10 mouse cellular contexts compared by ENCODE assay signal in genomic region chr5:24343379-24343778, GRCm38 (mm10). TPM values are rescaled to one million over a fixed set of nuclear protein-coding genes. Genes with fewer than 3 reads are reported as not detected.
A peak's percentile ranks its signal among the peaks of the same experiment; 100 is the strongest.
DNase-seq lines count a peak whose midpoint lies in the region; ATAC-seq and TF ChIP-seq lines count a peak whose summit lies in the region.
"Had no signal": no experiment of that assay in that cellular context is flagged by ENCODE, and none has a peak within 500 bp of the region (broad histone marks: within the 10 kb centered on the region; RNA-seq: fewer than 3 reads in every experiment).

No protein-coding gene starts in this region.

- H3K9ac ChIP-seq in forebrain, embryonic 11.5 days (ENCODE audit: low read length), result no peak overlapping the region
- no peak overlapping the region for H3K9ac ChIP-seq in forebrain, embryonic 16.5 days (replicated peaks; ENCODE audit: low read depth, low read length)
- H3K9ac ChIP-seq in midbrain, postnatal 0 days (replicated peaks; ENCODE audit: low read length, poor library complexity, severe bottlenecking), result no peak overlapping the region
- no peak overlapping the region for H3K9ac ChIP-seq in liver, embryonic 13.5 days
- no peak overlapping the region for H3K9ac ChIP-seq in neural tube, embryonic 14.5 days (replicated peaks; ENCODE audit: low read depth, low read length)

- H3K4me3 ChIP-seq in forebrain, embryonic 11.5 days (ENCODE audit: low read depth, low read length), result no peak overlapping the region
- no peak overlapping the region for H3K4me3 ChIP-seq in forebrain, embryonic 16.5 days (replicated peaks; ENCODE audit: low read length)
- peak overlapping the region; percentile 36; the same call in 1 of the 2 replicates for H3K4me3 ChIP-seq in midbrain, embryonic 10.5 days
- H3K4me3 ChIP-seq in midbrain, postnatal 0 days (ENCODE audit: low read depth, low read length), result no peak overlapping the region
- no peak overlapping the region for H3K4me3 ChIP-seq in liver, embryonic 13.5 days (replicated peaks)
- H3K4me3 ChIP-seq in neural tube, embryonic 14.5 days (ENCODE audit: low read depth, low read length), result no peak overlapping the region

- ATAC-seq in forebrain, embryonic 11.5 days (replicated peaks; ENCODE audit: low FRiP score), result no peak
- ATAC-seq in forebrain, embryonic 16.5 days, result no peak
- no peak for ATAC-seq in midbrain, postnatal 0 days (ENCODE audit: low FRiP score)
- no peak for ATAC-seq in liver, embryonic 13.5 days (ENCODE audit: low read depth)
- ATAC-seq in neural tube, embryonic 14.5 days (ENCODE audit: low read depth), result no peak

- DNase-seq in forebrain, embryonic 11.5 days (ENCODE audit: low spot score), result no peak
- no peak for DNase-seq in midbrain, embryonic 10.5 days (ENCODE audit: low spot score)
- no peak for DNase-seq in midbrain, postnatal 0 days (ENCODE audit: low spot score)
- DNase-seq in liver, embryonic 13.5 days, result no peak
- DNase-seq in lung, postnatal 4 days, result no peak
- DNase-seq in T-cell, adult 2 months (ENCODE audit: low spot score), result no peak

- no peaks in the 10 kb centered on the region for H3K36me3 ChIP-seq in forebrain, embryonic 11.5 days (ENCODE audit: control insufficient read depth, insufficient read depth, low read length)
- no peaks in the 10 kb centered on the region for H3K36me3 ChIP-seq in forebrain, embryonic 16.5 days (ENCODE audit: control insufficient read depth, insufficient read depth)
- H3K36me3 ChIP-seq in midbrain, embryonic 10.5 days, result peaks cover 9% of the 10 kb centered on the region; the same call in 1 of the 2 replicates
- peaks cover 13% of the 10 kb centered on the region; the same call in 1 of the 2 replicates for H3K36me3 ChIP-seq in midbrain, postnatal 0 days (ENCODE audit: insufficient read depth, low read length)
- no peaks in the 10 kb centered on the region for H3K36me3 ChIP-seq in liver, embryonic 13.5 days
- no peaks in the 10 kb centered on the region for H3K36me3 ChIP-seq in neural tube, embryonic 14.5 days (ENCODE audit: control insufficient read depth, insufficient read depth, low read length)

- no peaks in the 10 kb centered on the region; the same call in 1 of the 2 replicates for H3K27me3 ChIP-seq in forebrain, embryonic 11.5 days (ENCODE audit: control insufficient read depth, insufficient read depth, low read length)
- H3K27me3 ChIP-seq in forebrain, embryonic 16.5 days (replicated peaks; ENCODE audit: control insufficient read depth, insufficient read depth, low read length), result no peaks in the 10 kb centered on the region
- H3K27me3 ChIP-seq in midbrain, embryonic 10.5 days (ENCODE audit: low read depth, poor library complexity, severe bottlenecking), result peaks cover 32% of the 10 kb centered on the region
- H3K27me3 ChIP-seq in midbrain, postnatal 0 days (ENCODE audit: insufficient read depth, low read length), result no peaks in the 10 kb centered on the region
- peaks cover 27% of the 10 kb centered on the region for H3K27me3 ChIP-seq in liver, embryonic 13.5 days
- H3K27me3 ChIP-seq in neural tube, embryonic 14.5 days (ENCODE audit: control insufficient read depth, insufficient read depth, low read length), result no peaks in the 10 kb centered on the region

- H3K27ac ChIP-seq in forebrain, embryonic 11.5 days (ENCODE audit: low read depth, low read length), result peak overlapping the region; percentile 95
- H3K27ac ChIP-seq in forebrain, embryonic 16.5 days (ENCODE audit: low read length), result no peak overlapping the region
- H3K27ac ChIP-seq in midbrain, embryonic 10.5 days (replicated peaks), result peak overlapping the region; percentile 95
- H3K27ac ChIP-seq in midbrain, postnatal 0 days (ENCODE audit: low read depth, low read length), result no peak overlapping the region
- H3K27ac ChIP-seq in liver, embryonic 13.5 days, result peak overlapping the region; percentile 53
- peak overlapping the region; percentile 89 for H3K27ac ChIP-seq in neural tube, embryonic 14.5 days (ENCODE audit: low read depth, low read length)

- no peak for TF ChIP-seq CTCF in midbrain, postnatal 0 days (IDR thresholded peaks at IDR 0.05)

- peaks cover 21% of the 10 kb centered on the region for H3K4me1 ChIP-seq in forebrain, embryonic 11.5 days (replicated peaks; ENCODE audit: control insufficient read depth, insufficient read depth, low read length)
- peaks cover 23% of the 10 kb centered on the region for H3K4me1 ChIP-seq in forebrain, embryonic 16.5 days (replicated peaks; ENCODE audit: control insufficient read depth, insufficient read depth, low read length)
- H3K4me1 ChIP-seq in midbrain, embryonic 10.5 days, result peaks cover 68% of the 10 kb centered on the region
- H3K4me1 ChIP-seq in midbrain, postnatal 0 days (ENCODE audit: insufficient read depth, low read length), result peaks cover 20% of the 10 kb centered on the region
- peaks cover 55% of the 10 kb centered on the region for H3K4me1 ChIP-seq in liver, embryonic 13.5 days (replicated peaks)
- H3K4me1 ChIP-seq in neural tube, embryonic 14.5 days (ENCODE audit: control insufficient read depth, insufficient read depth, low read length), result peaks cover 30% of the 10 kb centered on the region

- no peaks in the 10 kb centered on the region for H3K9me3 ChIP-seq in forebrain, embryonic 11.5 days (ENCODE audit: control insufficient read depth, low read length)
- H3K9me3 ChIP-seq in forebrain, embryonic 16.5 days (ENCODE audit: control insufficient read depth, low read length), result no peaks in the 10 kb centered on the region
- H3K9me3 ChIP-seq in midbrain, embryonic 10.5 days (replicated peaks), result no peaks in the 10 kb centered on the region
- no peaks in the 10 kb centered on the region for H3K9me3 ChIP-seq in midbrain, postnatal 0 days (ENCODE audit: low read length)
- H3K9me3 ChIP-seq in liver, embryonic 13.5 days (replicated peaks), result no peaks in the 10 kb centered on the region
- no peaks in the 10 kb centered on the region for H3K9me3 ChIP-seq in neural tube, embryonic 14.5 days (ENCODE audit: control insufficient read depth, low read length)

- H3K4me2 ChIP-seq in forebrain, embryonic 11.5 days (ENCODE audit: low read depth, low read length, severe bottlenecking), result no peak overlapping the region
- H3K4me2 ChIP-seq in forebrain, embryonic 16.5 days (ENCODE audit: low read length), result no peak overlapping the region
- H3K4me2 ChIP-seq in midbrain, postnatal 0 days (ENCODE audit: low read depth, low read length, poor library complexity, severe bottlenecking), result no peak overlapping the region
- H3K4me2 ChIP-seq in liver, embryonic 13.5 days, result no peak overlapping the region
- peak overlapping the region; percentile 2; the same call in 1 of the 2 replicates for H3K4me2 ChIP-seq in neural tube, embryonic 14.5 days (ENCODE audit: low read depth, low read length)

RNA-seq across cellular contexts. Expression of gene Kcnh2, which starts 8.0 kb away (rescaled TPM):
- 9.1 and 10.9 TPM in 2 replicates for polyA plus RNA-seq in forebrain, embryonic 11.5 days (2014; fragmentation: Nextera tagmentation; extraction: Ambion mirVana)
- polyA plus RNA-seq in forebrain, embryonic 16.5 days (2015; fragmentation: Nextera tagmentation; extraction: Ambion mirVana), result 4.7 and 6.2 TPM in 2 replicates
- 27.1 and 35.3 TPM in 2 replicates for polyA plus RNA-seq in midbrain, embryonic 10.5 days (2016; fragmentation: Nextera tagmentation; extraction: Ambion mirVana)
- 46.9 and 60.2 TPM in 2 replicates for total RNA-seq in midbrain, postnatal 0 days (2014; rRNA removed)
- 10.1 and 11.1 TPM in 2 replicates for polyA plus RNA-seq in midbrain, postnatal 0 days (2015; fragmentation: Nextera tagmentation; extraction: Ambion mirVana)
- 0.20 and 0.22 TPM in 2 replicates for polyA plus RNA-seq in liver, embryonic 13.5 days (2015; fragmentation: Nextera tagmentation; extraction: Ambion mirVana)
- 13.6 and 17.0 TPM in 2 replicates for polyA plus RNA-seq in neural tube, embryonic 14.5 days (2014; fragmentation: Nextera tagmentation; extraction: Ambion mirVana)
- total RNA-seq: liver, adult 2 months; monocyte, adult 5-6 weeks had no signal
- polyA plus RNA-seq: liver, adult 2 months had no signal

RNA-seq across cellular contexts. Expression of gene Nos3, which starts 21.2 kb away (rescaled TPM):
- 6.6 and 7.4 TPM in 2 replicates for polyA plus RNA-seq in forebrain, embryonic 11.5 days (2014; fragmentation: Nextera tagmentation; extraction: Ambion mirVana)
- polyA plus RNA-seq in forebrain, embryonic 16.5 days (2015; fragmentation: Nextera tagmentation; extraction: Ambion mirVana), result 7.5 and 9.9 TPM in 2 replicates
- polyA plus RNA-seq in midbrain, embryonic 10.5 days (2016; fragmentation: Nextera tagmentation; extraction: Ambion mirVana), result 7.9 and 9.3 TPM in 2 replicates
- total RNA-seq in midbrain, postnatal 0 days (2014; rRNA removed), result 11.0 and 14.2 TPM in 2 replicates
- polyA plus RNA-seq in midbrain, postnatal 0 days (2015; fragmentation: Nextera tagmentation; extraction: Ambion mirVana), result 7.0 and 7.5 TPM in 2 replicates
- polyA plus RNA-seq in liver, embryonic 13.5 days (2015; fragmentation: Nextera tagmentation; extraction: Ambion mirVana), result 2.5 and 2.7 TPM in 2 replicates
- 4.2 and 9.6 TPM in 2 replicates for polyA plus RNA-seq in neural tube, embryonic 14.5 days (2014; fragmentation: Nextera tagmentation; extraction: Ambion mirVana)
- total RNA-seq: monocyte, adult 5-6 weeks had no signal

RNA-seq across cellular contexts. Expression of gene Atg9b, which starts 48.6 kb away (rescaled TPM):
- polyA plus RNA-seq in forebrain, embryonic 11.5 days (2014; fragmentation: Nextera tagmentation; extraction: Ambion mirVana), result 0.21 and 0.44 TPM in 2 replicates
- polyA plus RNA-seq in forebrain, embryonic 16.5 days (2015; fragmentation: Nextera tagmentation; extraction: Ambion mirVana), result 1.8 and 1.9 TPM in 2 replicates
- polyA plus RNA-seq in midbrain, embryonic 10.5 days (2016; fragmentation: Nextera tagmentation; extraction: Ambion mirVana), result 0.31 and 0.72 TPM in 2 replicates
- 6.7 and 7.4 TPM in 2 replicates for total RNA-seq in midbrain, postnatal 0 days (2014; rRNA removed)
- polyA plus RNA-seq in midbrain, postnatal 0 days (2015; fragmentation: Nextera tagmentation; extraction: Ambion mirVana), result 5.3 and 7.2 TPM in 2 replicates
- 0.56 and 0.60 TPM in 2 replicates for polyA plus RNA-seq in liver, embryonic 13.5 days (2015; fragmentation: Nextera tagmentation; extraction: Ambion mirVana)
- 2.0 and 2.2 TPM in 2 replicates for polyA plus RNA-seq in neural tube, embryonic 14.5 days (2014; fragmentation: Nextera tagmentation; extraction: Ambion mirVana)
- total RNA-seq: monocyte, adult 5-6 weeks had no signal

RNA-seq across cellular contexts. Expression of gene Abcb8, which starts 50.1 kb away (rescaled TPM):
- polyA plus RNA-seq in forebrain, embryonic 11.5 days (2014; fragmentation: Nextera tagmentation; extraction: Ambion mirVana), result 45.5 and 57.8 TPM in 2 replicates
- 46.1 and 58.1 TPM in 2 replicates for polyA plus RNA-seq in forebrain, embryonic 16.5 days (2015; fragmentation: Nextera tagmentation; extraction: Ambion mirVana)
- 62.9 and 64.6 TPM in 2 replicates for polyA plus RNA-seq in midbrain, embryonic 10.5 days (2016; fragmentation: Nextera tagmentation; extraction: Ambion mirVana)
- total RNA-seq in midbrain, postnatal 0 days (2014; rRNA removed), result 65.8 and 71.7 TPM in 2 replicates
- polyA plus RNA-seq in midbrain, postnatal 0 days (2015; fragmentation: Nextera tagmentation; extraction: Ambion mirVana), result 42.4 and 51.6 TPM in 2 replicates
- polyA plus RNA-seq in liver, embryonic 13.5 days (2015; fragmentation: Nextera tagmentation; extraction: Ambion mirVana), result 30.2 and 30.5 TPM in 2 replicates
- 47.2 and 47.7 TPM in 2 replicates for polyA plus RNA-seq in neural tube, embryonic 14.5 days (2014; fragmentation: Nextera tagmentation; extraction: Ambion mirVana)

Comparison
In these comparisons a context has a peak if more than half of its experiments do, and no peak if none do; other contexts are left out.
1. H3K27ac ChIP-seq: peak in forebrain, embryonic 11.5 days (single experiment), midbrain, embryonic 10.5 days (single experiment), liver, embryonic 13.5 days (single experiment) and neural tube, embryonic 14.5 days (single experiment); none in forebrain, embryonic 16.5 days (single experiment) and midbrain, postnatal 0 days (single experiment).